Mouse (Mus musculus) CH12.LX (cell line): ENCODE results near the gene Cul9. TPM values are rescaled to one million over a fixed set of nuclear protein-coding genes. Genes with fewer than 3 reads are reported as not detected.

Experiments used
- DNase-seq: peaks from one replicate; pipeline ENCODE4 v3.0.0-alpha.2; 2013; ENCODE audit errors: extremely low read depth
- H3K27ac ChIP-seq: 2 replicates; pipeline ENCODE4 v1.5.1; 2012; ENCODE audit warnings: low read depth, mild to moderate bottlenecking, control low read depth, moderate library complexity; ENCODE audit not compliant: insufficient read depth
- H3K27me3 ChIP-seq: replicated peaks from 2 replicates; pipeline ENCODE3; 2012; ENCODE audit warnings: inconsistent platforms
- H3K36me3 ChIP-seq, 2 experiments: replicated peaks in 1 of 2; 2 replicates each; pipeline versions ENCODE3 to v1.6.1; 2012; ENCODE audit warnings: inconsistent platforms in 1 of 2, low read length in 1 of 2, mild to moderate bottlenecking in 1 of 2, mixed read lengths in 1 of 2, moderate library complexity in 1 of 2; ENCODE audit not compliant: control insufficient read depth in 1 of 2, insufficient read depth in 1 of 2
- H3K4me1 ChIP-seq, 2 experiments: 2 replicates each; pipeline ENCODE4 v1.6.1; 2012; ENCODE audit warnings: inconsistent platforms in 1 of 2, moderate library complexity in 1 of 2; ENCODE audit not compliant: insufficient read depth in 2 of 2, control insufficient read depth in 1 of 2
- H3K4me2 ChIP-seq: 2 replicates; pipeline ENCODE4 v1.6.1; 2012; ENCODE audit warnings: low read depth, mild to moderate bottlenecking, control low read depth; ENCODE audit not compliant: poor library complexity, insufficient read depth, severe bottlenecking
- H3K4me3 ChIP-seq, 3 experiments: fragments of 150-350 bp in 1 of 3; sonication (generic) in 1 of 3; replicated peaks in 1 of 3; 2 replicates each; pipeline versions ENCODE3 to v1.5.1; 2011 to 2012; ENCODE audit warnings: low read depth in 2 of 3, low read length in 2 of 3, mild to moderate bottlenecking in 2 of 3, moderate library complexity in 2 of 3, control low read depth in 1 of 3, improper control_type of control experiment in 1 of 3, inconsistent platforms in 1 of 3, mixed read lengths in 1 of 3; ENCODE audit not compliant: poor library complexity in 1 of 3
- H3K79me2 ChIP-seq: replicated peaks from 2 replicates; pipeline ENCODE4 v1.6.1; 2012; ENCODE audit warnings: mild to moderate bottlenecking, moderate library complexity; ENCODE audit not compliant: control insufficient read depth, poor library complexity, insufficient read depth, severe bottlenecking; ENCODE audit errors: extremely low read depth
- H3K9ac ChIP-seq: 2 replicates; pipeline ENCODE4 v1.6.1; 2012; ENCODE audit warnings: low read depth, mild to moderate bottlenecking, control low read depth, moderate library complexity; ENCODE audit not compliant: insufficient read depth
- H3K9me3 ChIP-seq: replicated peaks from 2 replicates; pipeline ENCODE3; 2012; ENCODE audit warnings: low read length, inconsistent platforms, mixed read lengths
- BHLHE40 ChIP-seq: IDR thresholded peaks from 2 replicates; pipeline ENCODE4 v1.6.1; 2011; ENCODE audit warnings: mild to moderate bottlenecking, low read depth, low read length, improper control_type of control experiment
- CHD1 ChIP-seq: IDR thresholded peaks from 2 replicates; pipeline ENCODE4 v1.6.1; 2012; ENCODE audit warnings: low read depth, low read length, improper control_type of control experiment, inconsistent platforms
- CHD2 ChIP-seq: IDR thresholded peaks from 2 replicates; pipeline ENCODE4 v1.6.1; 2011; ENCODE audit warnings: low read length, improper control_type of control experiment
- CTCF ChIP-seq, 2 experiments: IDR thresholded peaks in 1 of 2; conservative IDR thresholded peaks in 1 of 2; 2 replicates each; pipeline ENCODE4 v1.5.1; 2011 to 2012; ENCODE audit warnings: low read depth in 2 of 2, low read length in 2 of 2, improper control_type of control experiment in 1 of 2, inconsistent platforms in 1 of 2, mild to moderate bottlenecking in 1 of 2, moderate library complexity in 1 of 2
- E2F4 ChIP-seq: IDR thresholded peaks from 2 replicates; pipeline ENCODE4 v1.6.1; 2011; ENCODE audit warnings: low read depth, low read length, improper control_type of control experiment; ENCODE audit not compliant: insufficient replicate concordance
- HCFC1 ChIP-seq: IDR thresholded peaks from 2 replicates; pipeline ENCODE4 v1.6.1; 2012; ENCODE audit warnings: low read depth, mild to moderate bottlenecking, inconsistent platforms, low read length, improper control_type of control experiment
- JUN ChIP-seq: IDR thresholded peaks from 2 replicates; pipeline ENCODE4 v1.6.1; 2011; ENCODE audit warnings: low read depth, mild to moderate bottlenecking, low read length, improper control_type of control experiment, moderate library complexity; ENCODE audit not compliant: insufficient read depth
- KAT2A ChIP-seq: IDR thresholded peaks from 2 replicates; pipeline ENCODE4 v1.6.1; 2012; ENCODE audit warnings: low read length, improper control_type of control experiment, inconsistent platforms; ENCODE audit not compliant: insufficient replicate concordance
- MAFK ChIP-seq: IDR thresholded peaks from 2 replicates; pipeline ENCODE4 v1.6.1; 2011; ENCODE audit warnings: low read length, improper control_type of control experiment; ENCODE audit not compliant: insufficient replicate concordance
- MAX ChIP-seq: IDR thresholded peaks from 2 replicates; pipeline ENCODE4 v1.6.1; 2011; ENCODE audit warnings: low read length, improper control_type of control experiment
- MEF2A ChIP-seq: IDR thresholded peaks from 2 replicates; pipeline ENCODE4 v1.6.1; 2014; ENCODE audit warnings: low read depth, mild to moderate bottlenecking, inconsistent platforms, low read length, improper control_type of control experiment, borderline replicate concordance
- MXI1 ChIP-seq: IDR thresholded peaks from 2 replicates; pipeline ENCODE4 v1.6.1; 2011; ENCODE audit warnings: mild to moderate bottlenecking, low read depth, low read length, improper control_type of control experiment
- NELFE ChIP-seq: IDR thresholded peaks from 2 replicates; pipeline ENCODE4 v1.6.1; 2011; ENCODE audit warnings: low read depth, low read length, improper control_type of control experiment
- NRF1 ChIP-seq: IDR thresholded peaks from 2 replicates; pipeline ENCODE4 v1.6.1; 2014; ENCODE audit warnings: low read depth, mild to moderate bottlenecking, inconsistent platforms, low read length, improper control_type of control experiment, moderate library complexity
- PAX5 ChIP-seq: IDR thresholded peaks from 2 replicates; pipeline ENCODE4 v1.6.1; 2012; ENCODE audit warnings: low read length, inconsistent platforms, mixed read lengths
- POLR2A ChIP-seq: IDR thresholded peaks from 2 replicates; pipeline ENCODE4 v1.6.1; 2011; ENCODE audit warnings: low read depth, mild to moderate bottlenecking, improper control_type of control experiment, low read length
- POLR2AphosphoS2 ChIP-seq: IDR thresholded peaks from 2 replicates; pipeline ENCODE4 v1.6.1; 2011; ENCODE audit warnings: low read depth, low read length, improper control_type of control experiment
- RAD21 ChIP-seq: IDR thresholded peaks from 2 replicates; pipeline ENCODE4 v1.6.1; 2011; ENCODE audit warnings: low read depth, mild to moderate bottlenecking, low read length, improper control_type of control experiment, moderate library complexity
- TBP ChIP-seq: conservative IDR thresholded peaks from 2 replicates; pipeline ENCODE4 v1.6.1; 2011; ENCODE audit warnings: low read depth, low read length, improper control_type of control experiment
- TCF12 ChIP-seq: IDR thresholded peaks from 2 replicates; pipeline ENCODE4 v1.6.1; 2014; ENCODE audit warnings: low read depth, mild to moderate bottlenecking, inconsistent platforms, low read length, improper control_type of control experiment
- UBTF ChIP-seq: IDR thresholded peaks from 2 replicates; pipeline ENCODE4 v1.6.1; 2012; ENCODE audit warnings: low read depth, mild to moderate bottlenecking, inconsistent platforms, low read length, improper control_type of control experiment, moderate library complexity
- USF1 ChIP-seq: IDR thresholded peaks from 2 replicates; pipeline ENCODE4 v1.6.1; 2014; ENCODE audit warnings: low read depth, mild to moderate bottlenecking, inconsistent platforms, low read length, improper control_type of control experiment
- ZC3H11A ChIP-seq: IDR thresholded peaks from 2 replicates; pipeline ENCODE4 v1.6.1; 2012; ENCODE audit warnings: low read depth, mild to moderate bottlenecking, inconsistent platforms, low read length, improper control_type of control experiment
- ZMIZ1 ChIP-seq: IDR thresholded peaks from 2 replicates; pipeline ENCODE4 v1.6.1; 2012; ENCODE audit warnings: low read depth, mild to moderate bottlenecking, inconsistent platforms, low read length, improper control_type of control experiment
- dilution Hi-C: fragments of 300-500 bp; cut with MboI; formaldehyde crosslinking; loops from 2 replicates; pipeline ENCODE4 v1.14.3; 2020; ENCODE audit warnings: low sequenced_read_pairs; ENCODE audit not compliant: extremely low pct_unique_long_range_greater_than_20kb, extremely low pct_ligation_motif_present
- in situ Hi-C: fragments of 300-500 bp; cut with MboI; formaldehyde crosslinking; loops from 3 replicates; pipeline ENCODE4 v1.14.3; 2019; ENCODE audit warnings: low sequenced_read_pairs, low pct_ligation_motif_present, low pct_unique_long_range_greater_than_20kb, mixed read lengths
- polyA plus RNA-seq: library from polyadenylated mRNA; unstranded; fragments of >175 nt; gene quantifications from 2 replicates; pipeline ENCODE4 v1.2.1, GENCODE M21; 2012; ENCODE audit warnings: low read depth; ENCODE audit not compliant: insufficient read length
- total RNA-seq, 2 experiments: library from RNA; depleted of rRNA; stranded (reverse); fragments of 300-350 nt in 1 of 2; fragments of >200 nt in 1 of 2; gene quantifications; 2 replicates each; pipeline ENCODE4 v1.2.3; 2012 to 2014

The Cul9 gene
- total and polyA plus RNA-seq, 3 experiments = 0.08 to 0.27 TPM; not detected in 1

GRCm38 (mm10) chr17:46462226-46462625, 84.0 kb downstream of the Cul9 start:
- H3K27me3 ChIP-seq = peaks cover 91% of the 10 kb centered on the region

GRCm38 (mm10) chr17:46461347-46461746, 84.8 kb downstream of the Cul9 start:
- Histone ChIP-seq H3K4me2 (no peak overlapping the region), H3K4me3 (no peak overlapping the region), H3K36me3 (no peaks in the 10 kb centered on the region), H3K79me2 (no peaks in the 10 kb centered on the region), H3K9me3 (no peaks in the 10 kb centered on the region), H3K27me3 (peaks cover 89% of the 10 kb centered on the region), H3K4me1 (peaks cover 3 to 9% of the 10 kb centered on the region in 2 experiments; a peak in 3 of 4 replicates), H3K9ac (no peak overlapping the region), H3K27ac (no peak overlapping the region)
- dilution Hi-C loops (no loop called here), in situ Hi-C loops (no loop called here)
- no peak for DNase-seq
- TF ChIP-seq UBTF (no peak), POLR2A (no peak)

More at GRCm38 (mm10) chr17:46462226-46462625, 84.0 kb downstream of the Cul9 start:
- no peak overlapping the region for H3K9ac ChIP-seq
- dilution Hi-C loops = no loop called here
- H3K4me2 ChIP-seq = no peak overlapping the region
- DNase-seq = no peak
- no peaks in the 10 kb centered on the region for H3K9me3 ChIP-seq
- H3K4me1 ChIP-seq = peaks cover 3 to 8% of the 10 kb centered on the region in 2 experiments; a peak in 3 of 4 replicates
- H3K4me3 ChIP-seq = no peak overlapping the region
- H3K79me2 ChIP-seq = no peaks in the 10 kb centered on the region
- in situ Hi-C loops = no loop called here
- no peak overlapping the region for H3K27ac ChIP-seq
- no peak for TF ChIP-seq USF1
- no peak for TF ChIP-seq NELFE
- TF ChIP-seq NRF1 = no peak
- TF ChIP-seq POLR2A = no peak
- no peak for TF ChIP-seq MAFK
- no peak for TF ChIP-seq POLR2AphosphoS2
- TF ChIP-seq, all 38 proteins: peak for 0
- H3K36me3 ChIP-seq = no peaks in the 10 kb centered on the region

GRCm38 (mm10) chr17:46460673-46461072, 85.5 kb downstream of the Cul9 start:
- peaks cover 4 to 9% of the 10 kb centered on the region in 2 experiments; a peak in 3 of 4 replicates for H3K4me1 ChIP-seq
- TF ChIP-seq BHLHE40 (no peak), TBP (no peak), JUN (no peak), POLR2AphosphoS2 (no peak), TCF12 (no peak), KAT2A (no peak), MXI1 (no peak), MAX (no peak), CHD1 (no peak), RAD21 (no peak), CTCF (conservative IDR thresholded peaks at IDR 0.05 in 1 of 2, IDR thresholded peaks at IDR 0.05 in 1 of 2; ENCODE audit: low read depth in 2 of 2, low read length in 2 of 2) (no peak), MEF2A (no peak), HCFC1 (no peak), ZC3H11A (no peak), ZMIZ1 (no peak), E2F4 (no peak), CHD2 (no peak), PAX5 (no peak), POLR2A (no peak)
- TF ChIP-seq, all 38 proteins: peak for 0
- Histone ChIP-seq H3K4me3 (no peak overlapping the region), H3K27me3 (peaks cover 89% of the 10 kb centered on the region), H3K9me3 (no peaks in the 10 kb centered on the region), H3K27ac (no peak overlapping the region), H3K4me2 (no peak overlapping the region), H3K79me2 (no peaks in the 10 kb centered on the region), H3K36me3 (no peaks in the 10 kb centered on the region), H3K9ac (no peak overlapping the region)
- in situ Hi-C loops = no loop called here
- DNase-seq = no peak
- dilution Hi-C loops = no loop called here
